Mouse (Mus musculus): ENCODE measurements around the gene Gstp2.

DNA sequence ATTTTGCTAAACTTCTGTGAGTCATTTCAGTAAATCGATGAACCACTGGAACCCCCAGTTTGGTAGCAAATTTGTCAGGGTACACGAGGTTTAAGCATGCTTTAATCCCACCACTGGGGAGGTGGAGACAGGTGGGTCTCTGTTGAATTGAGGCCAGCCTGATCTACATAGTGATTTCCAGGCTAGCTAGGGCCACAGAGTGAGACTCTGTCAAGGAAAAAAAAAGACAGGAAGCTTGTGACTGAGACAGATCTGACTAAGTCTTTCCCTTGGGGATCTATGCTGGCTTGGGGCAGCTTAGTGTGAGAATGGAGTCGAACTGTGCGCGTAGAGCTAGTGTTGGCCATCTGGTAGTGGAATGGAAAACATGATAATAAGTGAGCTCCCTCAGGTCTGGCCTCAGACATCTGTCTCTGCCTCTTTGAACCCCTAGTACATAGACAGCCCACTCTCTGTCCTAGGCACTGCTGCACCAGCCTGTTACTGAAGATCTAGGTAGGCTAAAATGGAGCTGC lies 6.8 kb upstream of the Gstp2 start:
- TF ChIP-seq CTCF (IDR thresholded peaks at IDR 0.05; ENCODE audit: low read depth, low read length) (no peak), TAL1 (conservative IDR thresholded peaks at IDR 0.05; ENCODE audit: low read depth, low read length) (no peak)

Data from G1E (cell line).